Mouse (Mus musculus): ENCODE measurements around the gene Tmem253. TPM values are rescaled to one million over a fixed set of nuclear protein-coding genes. Genes with fewer than 3 reads are reported as not detected.

Gene Tmem253
- polyA plus RNA-seq (2014; fragmentation: Illumina TruSeq; extraction: RNeasy Lipid Tissue Mini Kit (QIAGEN cat#74804); ENCODE audit: low read depth, low replicate concordance) = 5.3 TPM

GRCm38 (mm10) chr14:52015445-52016100 is at the start of gene Tmem253:
Tmem253 (plus strand) TSS chr14:52015658.

GRCm38 (mm10) chr14:51984247-51985231 is 30.9 kb upstream of the Tmem253 start, which contains the start of gene Arhgef40:
Arhgef40 (plus strand) TSS chr14:51984719.

GRCm38 (mm10) chr14:52020486-52021137 is 5.2 kb downstream of the Tmem253 start, which contains the start of gene Zfp219:
Zfp219 (minus strand) TSS chr14:52020733.

GRCm38 (mm10) chr14:52042359-52042758 is 26.9 kb downstream of the Tmem253 start, which contains the start of gene Olfr221:
Olfr221 (minus strand) TSS chr14:52042459.

Other genes starting within 250 kb of the Tmem253 start
- gene Ang4, start 242.1 kb upstream of the Tmem253 start, polyA plus RNA-seq (2014; fragmentation: Illumina TruSeq; extraction: RNeasy Lipid Tissue Mini Kit (QIAGEN cat#74804); ENCODE audit: low read depth, low replicate concordance) = not detected
- not detected for gene AY358078, start 215.6 kb upstream of the Tmem253 start, polyA plus RNA-seq (2014; fragmentation: Illumina TruSeq; extraction: RNeasy Lipid Tissue Mini Kit (QIAGEN cat#74804); ENCODE audit: low read depth, low replicate concordance)
- not detected for gene Ear6, start 162.0 kb upstream of the Tmem253 start, polyA plus RNA-seq (2014; fragmentation: Illumina TruSeq; extraction: RNeasy Lipid Tissue Mini Kit (QIAGEN cat#74804); ENCODE audit: low read depth, low replicate concordance)
- gene Mettl17, start 130.8 kb upstream of the Tmem253 start, polyA plus RNA-seq (2014; fragmentation: Illumina TruSeq; extraction: RNeasy Lipid Tissue Mini Kit (QIAGEN cat#74804); ENCODE audit: low read depth, low replicate concordance) = 23.9 TPM
- 1.2 TPM for gene Slc39a2, start 122.8 kb upstream of the Tmem253 start, polyA plus RNA-seq (2014; fragmentation: Illumina TruSeq; extraction: RNeasy Lipid Tissue Mini Kit (QIAGEN cat#74804); ENCODE audit: low read depth, low replicate concordance)
- gene Ndrg2, start 101.5 kb upstream of the Tmem253 start, polyA plus RNA-seq (2014; fragmentation: Illumina TruSeq; extraction: RNeasy Lipid Tissue Mini Kit (QIAGEN cat#74804); ENCODE audit: low read depth, low replicate concordance) = 1,656 TPM
- not detected for gene Tppp2, start 97.2 kb upstream of the Tmem253 start, polyA plus RNA-seq (2014; fragmentation: Illumina TruSeq; extraction: RNeasy Lipid Tissue Mini Kit (QIAGEN cat#74804); ENCODE audit: low read depth, low replicate concordance)
- gene Rnase13, start 92.9 kb upstream of the Tmem253 start, polyA plus RNA-seq (2014; fragmentation: Illumina TruSeq; extraction: RNeasy Lipid Tissue Mini Kit (QIAGEN cat#74804); ENCODE audit: low read depth, low replicate concordance) = not detected
- gene Arhgef40, start 30.9 kb upstream of the Tmem253 start, polyA plus RNA-seq (2014; fragmentation: Illumina TruSeq; extraction: RNeasy Lipid Tissue Mini Kit (QIAGEN cat#74804); ENCODE audit: low read depth, low replicate concordance) = 40.6 TPM
- gene Zfp219, start 5.1 kb downstream of the Tmem253 start, polyA plus RNA-seq (2014; fragmentation: Illumina TruSeq; extraction: RNeasy Lipid Tissue Mini Kit (QIAGEN cat#74804); ENCODE audit: low read depth, low replicate concordance) = 29.1 TPM
- gene Olfr221, start 26.8 kb downstream of the Tmem253 start, polyA plus RNA-seq (2014; fragmentation: Illumina TruSeq; extraction: RNeasy Lipid Tissue Mini Kit (QIAGEN cat#74804); ENCODE audit: low read depth, low replicate concordance) = not detected
- gene Hnrnpc, start 88.4 kb downstream of the Tmem253 start, polyA plus RNA-seq (2014; fragmentation: Illumina TruSeq; extraction: RNeasy Lipid Tissue Mini Kit (QIAGEN cat#74804); ENCODE audit: low read depth, low replicate concordance) = 157 TPM
- gene Rpgrip1, start 95.0 kb downstream of the Tmem253 start, polyA plus RNA-seq (2014; fragmentation: Illumina TruSeq; extraction: RNeasy Lipid Tissue Mini Kit (QIAGEN cat#74804); ENCODE audit: low read depth, low replicate concordance) = 0.94 TPM
- 16.8 TPM for gene Supt16, start 181.8 kb downstream of the Tmem253 start, polyA plus RNA-seq (2014; fragmentation: Illumina TruSeq; extraction: RNeasy Lipid Tissue Mini Kit (QIAGEN cat#74804); ENCODE audit: low read depth, low replicate concordance)
- gene Chd8, start 242.1 kb downstream of the Tmem253 start, polyA plus RNA-seq (2014; fragmentation: Illumina TruSeq; extraction: RNeasy Lipid Tissue Mini Kit (QIAGEN cat#74804); ENCODE audit: low read depth, low replicate concordance) = 25.2 TPM